Mouse (Mus musculus) lung, adult 2 months (tissue): ENCODE data around the gene Rmi1. TPM values are rescaled to one million over a fixed set of nuclear protein-coding genes. Genes with fewer than 3 reads are reported as not detected.

Experiments used
- DNase-seq: peaks from one replicate; pipeline ENCODE4 v3.0.0; 2022
- H3K4me1 ChIP-seq: fragments of 200-500 bp; 2 replicates; pipeline ENCODE4 v1.6.1; 2011; ENCODE audit warnings: low read length; ENCODE audit not compliant: control insufficient read depth, insufficient read depth
- H3K4me3 ChIP-seq: fragments of 200-500 bp; replicated peaks from 2 replicates; pipeline ENCODE3; 2011; ENCODE audit warnings: low read depth, mild to moderate bottlenecking, control low read depth, low read length; ENCODE audit errors: extremely low read depth
- CTCF ChIP-seq: fragments of 200-500 bp; IDR thresholded peaks from 2 replicates; pipeline ENCODE4 v1.5.1; 2011; ENCODE audit warnings: mild to moderate bottlenecking, low read length, control low read depth; ENCODE audit not compliant: insufficient read depth
- POLR2A ChIP-seq: fragments of 200-500 bp; IDR thresholded peaks from 2 replicates; pipeline ENCODE4 v1.6.1; 2011; ENCODE audit warnings: low read depth, mild to moderate bottlenecking, control low read depth, low read length, borderline replicate concordance; ENCODE audit errors: extremely low read depth
- WGBS: fragments of 180-500 bp; shearing (Covaris S2); methylation state at CpG from one replicate; pipeline ENCODE4 v1.1.7; 2018; 5-methylcytosine and 5-hydroxymethylcytosine counted together
- polyA plus RNA-seq: library from polyadenylated mRNA; depleted of rRNA; stranded (reverse); fragments of >200 nt; gene quantifications from 2 replicates; pipeline ENCODE4 v1.2.3, GENCODE M21; 2012

Rmi1 gene
- polyA plus RNA-seq, 1 experiment: 9.7 TPM

DNA sequence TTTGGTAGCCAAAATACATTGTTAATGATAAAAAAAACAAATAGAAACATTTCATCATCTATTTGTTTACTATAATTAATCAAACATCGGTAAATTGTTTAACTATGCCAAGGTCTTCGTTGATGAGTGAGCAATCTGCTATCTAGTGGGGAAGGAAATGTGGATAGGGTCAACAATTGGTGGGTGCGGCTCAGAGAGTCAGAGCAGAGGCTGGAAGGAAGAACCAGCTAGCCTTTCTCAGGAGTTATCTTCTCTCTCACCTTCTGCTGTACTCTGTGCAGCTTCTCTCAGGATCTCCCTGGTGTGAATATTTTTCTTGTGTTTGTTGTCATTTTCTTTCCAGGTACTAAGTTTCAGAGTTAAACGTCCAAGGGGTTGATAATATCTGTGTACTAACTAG lies 20.2 kb downstream of the Rmi1 start:
- TF ChIP-seq CTCF: no peak
- no peak overlapping the region for H3K4me3 ChIP-seq
- WGBS: 25% methylated on average over 4 of the region's 4 CpGs
- H3K4me1 ChIP-seq: no peaks in the 10 kb centered on the region; the same call in 1 of the 2 replicates
- no peak for DNase-seq

DNA sequence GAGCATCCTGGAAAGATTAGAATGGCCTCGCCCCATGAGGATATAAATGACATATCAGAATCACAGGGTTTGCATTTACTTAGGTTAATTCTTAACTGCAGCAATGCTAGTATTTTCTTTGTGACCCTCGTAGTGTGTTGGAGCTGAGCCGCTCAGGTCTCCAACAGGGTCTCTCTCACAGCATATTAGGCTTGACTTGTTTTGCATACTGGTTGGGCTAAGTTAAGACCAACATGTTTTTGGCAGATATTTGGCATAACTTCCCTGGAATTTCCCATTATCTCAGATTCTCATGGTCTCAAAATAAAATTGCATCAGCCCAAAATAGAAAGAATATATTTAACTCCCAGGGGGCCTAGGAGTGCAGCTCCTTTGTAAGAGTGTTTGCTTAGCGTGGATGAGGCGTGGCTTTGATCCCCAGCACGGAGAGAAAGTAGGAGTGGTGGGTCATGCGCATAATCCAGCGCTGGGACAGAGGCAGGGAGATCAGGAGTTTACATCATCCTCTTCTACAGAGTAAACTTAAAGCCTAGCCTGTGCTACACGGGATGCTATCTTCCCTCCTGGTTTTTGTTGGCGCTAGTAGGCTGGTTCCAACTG lies 21.1 kb downstream of the Rmi1 start:
- WGBS: 40% methylated on average over 10 of the region's 10 CpGs
- Histone ChIP-seq H3K4me3 (no peak overlapping the region), H3K4me1 (no peaks in the 10 kb centered on the region; the same call in 1 of the 2 replicates)
- no peak for DNase-seq
- TF ChIP-seq POLR2A (no peak), CTCF (no peak)

DNA sequence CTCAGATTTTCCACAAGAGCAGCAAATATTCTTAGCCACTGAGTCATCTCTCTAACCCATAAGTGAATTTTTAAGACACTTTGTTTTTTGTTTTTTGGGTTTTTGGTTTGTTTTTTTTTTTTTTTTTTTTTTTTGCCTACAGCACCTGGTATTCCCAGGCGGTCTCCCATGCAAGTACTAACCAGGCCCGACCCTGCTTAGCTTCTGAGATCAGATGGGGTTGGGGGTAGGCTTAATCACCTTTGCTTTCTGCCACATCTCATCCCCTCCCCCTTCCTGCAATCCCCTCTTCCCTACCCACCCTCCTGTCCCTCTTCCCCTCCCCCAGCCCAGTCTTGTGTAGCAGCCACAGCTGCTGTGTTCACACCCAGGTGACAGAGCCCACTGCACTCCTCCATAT lies 37.7 kb downstream of the Rmi1 start:
- DNase-seq: no peak
- no peaks in the 10 kb centered on the region for H3K4me1 ChIP-seq
- H3K4me3 ChIP-seq: no peak overlapping the region
- 71% methylated on average over 2 of the region's 2 CpGs for WGBS
- TF ChIP-seq POLR2A: no peak
- no peak for TF ChIP-seq CTCF

DNA sequence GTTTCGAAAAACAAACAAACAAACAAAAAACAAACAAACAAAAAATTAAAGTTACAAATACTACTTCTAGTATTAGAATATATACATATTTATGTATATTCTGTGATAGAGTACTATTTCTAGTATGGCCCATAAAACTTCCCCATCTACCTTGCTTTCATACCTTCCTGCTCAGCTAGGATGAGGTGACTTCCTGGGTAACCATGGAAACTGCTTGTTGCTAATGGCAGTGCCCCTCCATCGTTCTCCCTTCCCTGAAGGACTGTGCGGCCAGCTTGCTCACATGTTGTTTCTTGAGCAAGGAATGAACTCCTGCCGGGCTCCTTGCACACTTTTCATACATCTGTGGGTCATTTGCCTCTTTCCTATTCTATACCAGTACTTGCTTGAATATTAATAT lies 41.3 kb downstream of the Rmi1 start:
- TF ChIP-seq POLR2A (no peak), CTCF (no peak)
- H3K4me1 ChIP-seq: no peaks in the 10 kb centered on the region
- H3K4me3 ChIP-seq: no peak overlapping the region
- WGBS: 66% methylated on average over 4 of the region's 4 CpGs
- no peak for DNase-seq

DNA sequence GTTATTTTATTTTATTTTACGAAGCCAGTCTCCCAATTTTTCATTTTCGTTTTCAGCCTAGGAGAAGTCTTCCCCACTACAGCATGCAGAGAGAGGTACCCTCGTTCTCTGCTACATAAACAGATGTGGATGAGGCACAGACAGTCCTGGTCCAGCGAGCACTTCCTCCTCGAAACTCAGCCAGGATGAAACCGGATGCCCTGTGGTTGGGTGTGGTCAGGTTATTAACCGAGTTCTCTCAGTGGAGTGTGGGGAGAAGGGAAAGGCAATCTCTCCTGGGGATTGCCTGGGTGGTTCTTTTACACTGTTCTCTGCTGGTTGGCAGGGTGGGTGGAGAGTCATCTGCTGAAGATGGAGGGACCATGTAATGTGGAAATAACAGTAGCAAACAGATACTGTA lies 41.7 kb downstream of the Rmi1 start:
- WGBS: 21% methylated on average over 7 of the region's 7 CpGs
- Histone ChIP-seq H3K4me1 (no peaks in the 10 kb centered on the region), H3K4me3 (no peak overlapping the region)
- no peak for TF ChIP-seq CTCF
- no peak for TF ChIP-seq POLR2A
- DNase-seq: no peak

DNA sequence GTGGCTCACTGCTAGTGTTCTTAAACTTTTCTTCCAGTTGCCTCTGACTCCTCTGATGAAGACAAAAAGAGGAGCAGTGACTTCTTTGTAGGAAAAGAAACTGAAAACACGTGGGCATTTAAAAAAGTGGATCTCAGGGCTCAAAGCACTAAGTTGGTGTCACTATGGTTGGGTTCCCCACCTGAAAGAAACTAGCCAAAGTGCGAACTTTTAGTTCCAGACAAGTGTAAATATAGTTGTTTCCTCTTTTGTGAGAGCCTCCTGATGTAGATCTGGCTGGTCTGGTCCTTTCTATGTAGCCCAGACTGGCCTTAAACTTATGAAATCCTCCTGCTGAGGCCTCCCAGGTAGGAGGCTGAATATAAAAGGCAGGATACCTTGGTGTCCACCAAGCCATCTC lies 44.5 kb downstream of the Rmi1 start:
- Histone ChIP-seq H3K4me1 (no peaks in the 10 kb centered on the region), H3K4me3 (no peak overlapping the region)
- WGBS: 75% methylated on average over 2 of the region's 2 CpGs
- no peak for DNase-seq
- TF ChIP-seq CTCF (no peak), POLR2A (no peak)

DNA sequence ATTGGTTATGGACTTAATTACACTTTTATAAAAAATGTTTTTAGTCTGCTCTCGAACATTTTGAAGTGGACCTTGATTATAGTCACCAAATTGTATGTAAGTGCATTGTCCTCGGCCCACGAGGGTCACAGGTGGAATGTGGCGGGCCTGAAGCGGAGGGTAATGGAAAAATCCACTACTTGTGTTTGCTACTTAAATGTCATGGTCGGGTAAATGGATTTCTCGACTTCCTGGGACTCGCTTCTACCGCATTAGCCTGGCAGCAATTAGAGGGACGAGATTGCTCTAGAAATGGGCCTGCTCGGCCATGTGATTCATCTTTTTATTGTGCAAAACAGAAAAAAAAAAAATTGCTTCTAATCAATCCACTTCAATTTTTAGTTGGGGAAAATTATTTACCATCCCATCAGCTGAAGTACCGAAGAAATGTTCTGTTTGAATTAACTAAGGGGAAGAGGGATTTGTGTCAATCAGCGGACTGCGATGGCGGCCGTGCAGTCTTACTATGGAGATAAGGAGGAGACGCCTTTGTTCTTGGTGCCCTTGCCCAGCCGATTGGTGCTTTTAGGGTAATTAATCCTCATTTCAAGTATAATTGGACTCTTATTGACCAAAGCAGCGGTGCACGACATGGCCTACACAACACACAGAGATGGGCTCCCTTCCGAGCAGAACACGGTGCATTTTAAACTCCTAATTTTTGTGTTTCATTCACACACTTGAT lies 48.6 kb downstream of the Rmi1 start:
- 84% methylated on average over 22 of the region's 22 CpGs for WGBS
- DNase-seq: no peak

DNA sequence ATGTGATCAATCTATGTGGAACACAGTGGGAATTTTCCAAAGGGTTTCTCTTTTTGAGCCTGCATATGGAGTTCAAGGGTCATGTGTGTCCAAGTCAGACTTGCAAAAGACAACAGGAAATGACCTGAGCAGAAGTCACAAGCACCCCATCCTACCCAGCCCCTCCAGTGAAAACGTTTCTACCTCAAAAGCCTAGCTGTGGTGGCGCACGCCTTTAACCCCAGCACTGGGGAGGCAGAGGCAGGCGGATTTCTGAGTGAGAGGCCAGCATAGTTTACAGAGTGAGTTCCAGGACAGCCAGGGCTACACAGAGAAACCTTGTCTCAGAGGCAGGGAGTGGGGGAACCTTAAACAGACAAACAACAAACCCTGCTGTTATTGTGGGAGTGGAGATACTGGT lies 50.2 kb downstream of the Rmi1 start:
- H3K4me1 ChIP-seq: peaks cover 5% of the 10 kb centered on the region
- WGBS: 66% methylated on average over 4 of the region's 4 CpGs
- TF ChIP-seq POLR2A (no peak), CTCF (no peak)
- no peak for DNase-seq
- H3K4me3 ChIP-seq: no peak overlapping the region

More for the DNA sequence above, 48.6 kb downstream of the Rmi1 start:
- TF ChIP-seq POLR2A (no peak), CTCF (no peak)
- Histone ChIP-seq H3K4me1 (peaks cover 5% of the 10 kb centered on the region), H3K4me3 (no peak overlapping the region)

DNA sequence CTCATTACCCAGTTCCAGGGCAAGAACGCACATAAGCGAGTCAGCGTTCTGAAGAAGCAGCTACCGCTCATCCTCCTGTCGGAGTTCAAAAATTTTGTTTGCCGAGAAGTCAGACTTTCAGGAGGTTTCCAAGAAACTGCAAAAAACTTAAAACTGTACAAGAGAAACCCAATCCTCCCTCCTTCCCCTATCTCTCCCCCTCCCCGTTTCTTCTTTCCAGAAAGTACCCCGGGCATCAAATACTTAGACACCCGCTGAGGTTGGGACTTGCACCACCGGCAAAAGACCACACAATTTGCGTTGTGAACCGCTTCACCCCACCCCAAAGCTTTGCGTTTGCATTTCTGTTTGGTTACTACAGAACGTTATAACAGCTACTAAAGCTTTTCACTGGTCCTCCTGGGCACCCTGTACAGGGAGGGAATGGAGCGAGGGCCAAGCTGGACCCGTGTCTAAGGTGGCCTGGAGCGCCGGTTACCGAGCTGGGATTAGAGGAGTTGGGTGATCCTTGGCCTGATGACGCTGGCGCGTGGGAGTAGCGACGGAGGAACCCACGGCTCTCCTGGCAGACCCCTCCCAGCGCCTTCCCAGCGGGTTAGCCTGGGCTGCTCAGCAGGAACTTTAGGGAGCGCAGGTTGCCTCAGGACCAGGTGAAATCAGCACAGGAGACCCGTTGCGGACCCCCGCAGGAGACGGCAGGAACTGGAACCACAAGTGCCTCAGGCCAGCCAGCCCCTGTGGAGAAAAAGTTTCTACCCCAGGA lies 50.8 kb downstream of the Rmi1 start:
- Histone ChIP-seq H3K4me1 (peaks cover 5% of the 10 kb centered on the region), H3K4me3 (peak overlapping the region; percentile 25)
- peak; percentile 24 for DNase-seq
- WGBS: 17% methylated on average over 32 of the region's 32 CpGs
- TF ChIP-seq POLR2A (no peak), CTCF (no peak)
